Mouse (Mus musculus) neutrophil, adult 5-6 weeks (primary cell): ENCODE measurements around the gene Plekhg1. TPM values are rescaled to one million over a fixed set of nuclear protein-coding genes. Genes with fewer than 3 reads are reported as not detected.

Experiments used
- ATAC-seq: fragments of 151-379, 151-347 bp; 2 replicates; pipeline ENCODE4 v1.8.0; 2017; ENCODE audit warnings: mild to moderate bottlenecking, moderate TSS enrichment; ENCODE audit not compliant: insufficient number of reproducible peaks, poor library complexity, low FRiP score, severe bottlenecking; ENCODE audit errors: extremely low read depth
- total RNA-seq: library from RNA; stranded (forward); fragments of 200-1000 nt; gene quantifications from 2 replicates; pipeline ENCODE4 v1.2.3, GENCODE M21; 2017

Plekhg1 gene
- total RNA-seq, 1 experiment from 2014 or later: 1.0 TPM

GRCm38 (mm10) chr10:3858961-3859714, 119.0 kb downstream of the Plekhg1 start:
- ATAC-seq: no peak

DNA sequence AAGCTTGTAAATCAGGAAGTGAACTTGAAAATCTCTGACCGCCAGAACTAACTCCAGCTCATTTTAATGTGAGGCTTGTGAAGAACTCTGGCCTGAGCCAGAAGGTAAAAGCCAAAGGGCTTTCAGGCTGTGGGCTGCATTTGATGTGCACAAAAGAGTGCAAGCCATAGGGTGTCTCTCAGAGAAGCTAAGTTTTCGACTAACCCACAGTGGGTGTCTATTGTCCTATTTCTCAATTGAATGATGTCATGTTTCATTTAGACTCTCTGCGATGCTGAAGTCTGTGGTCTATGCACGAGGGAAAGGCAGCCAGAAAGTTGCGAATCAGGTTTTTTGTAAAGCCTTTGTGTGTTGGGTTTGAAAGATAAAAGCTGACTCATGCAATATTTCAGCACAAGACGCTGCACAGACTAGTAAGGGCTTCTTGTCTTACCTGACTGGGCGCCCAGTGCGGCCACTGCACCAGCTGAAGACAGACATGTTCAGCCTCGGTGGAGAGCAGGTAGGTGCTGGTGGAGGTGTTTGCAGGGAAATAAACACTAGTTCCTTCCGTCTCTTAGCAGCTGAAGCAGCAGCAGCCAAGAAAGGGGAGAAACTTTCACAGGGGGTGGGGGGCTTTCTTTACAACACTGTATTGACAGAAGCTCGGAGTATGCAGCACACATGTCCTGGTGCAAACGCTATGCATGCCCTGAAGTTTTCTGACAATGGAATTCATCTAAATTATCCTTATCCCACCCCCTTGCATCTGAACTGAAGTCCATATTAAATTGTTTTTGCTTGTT, 123.4 kb downstream of the Plekhg1 start:
- ATAC-seq: no peak

GRCm38 (mm10) chr10:3864196-3864540, 124.0 kb downstream of the Plekhg1 start:
- ATAC-seq: no peak

DNA sequence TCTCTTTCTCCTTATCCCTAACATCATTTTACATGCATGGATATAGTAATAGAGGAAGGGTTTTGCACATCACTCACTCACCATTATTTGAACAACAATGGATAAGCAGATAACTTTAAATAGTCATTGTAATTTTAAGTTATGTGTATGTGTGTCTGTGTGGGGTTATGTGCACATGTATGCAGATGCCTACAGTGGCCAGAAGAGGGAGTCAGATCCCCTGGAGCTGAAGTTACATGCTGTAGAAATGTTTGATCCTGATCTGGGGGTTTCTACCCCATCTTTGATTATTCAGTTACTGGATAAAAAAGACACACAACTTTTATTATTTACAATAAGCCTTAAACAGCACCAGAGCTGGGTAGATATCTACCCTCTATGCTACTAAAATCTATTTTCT, 127.1 kb downstream of the Plekhg1 start:
- no peak for ATAC-seq

GRCm38 (mm10) chr10:3870828-3871227, 130.7 kb downstream of the Plekhg1 start:
- no peak for ATAC-seq

GRCm38 (mm10) chr10:3873467-3873866, 133.3 kb downstream of the Plekhg1 start:
- no peak for ATAC-seq

- no peak for ATAC-seq
Observed at GRCm38 (mm10) chr10:3877852-3878535, 137.8 kb downstream of the Plekhg1 start.

GRCm38 (mm10) chr10:3881179-3881578, 141.0 kb downstream of the Plekhg1 start:
- ATAC-seq: no peak

GRCm38 (mm10) chr10:3888510-3888909, 148.3 kb downstream of the Plekhg1 start:
- no peak for ATAC-seq

GRCm38 (mm10) chr10:3891381-3892263, 151.5 kb downstream of the Plekhg1 start:
- no peak for ATAC-seq

DNA sequence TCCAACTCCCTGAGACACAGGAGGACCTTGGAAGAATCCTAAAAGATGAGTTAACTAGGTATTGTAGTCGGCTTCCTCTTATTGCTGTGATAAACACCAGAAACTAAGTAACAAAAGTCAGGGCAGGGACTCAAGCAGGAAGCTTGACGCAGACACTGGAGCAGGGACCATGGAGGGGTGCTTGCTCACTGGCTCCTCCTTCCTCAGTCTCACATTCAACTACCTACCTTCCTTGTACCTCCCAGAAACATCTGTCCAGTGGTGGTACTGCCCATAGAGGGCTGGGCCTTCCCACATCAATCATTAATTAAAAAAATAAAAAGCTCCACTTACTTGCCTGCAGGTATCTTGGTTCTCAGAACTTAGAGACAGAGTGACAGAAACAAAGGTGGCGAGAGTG, 152.2 kb downstream of the Plekhg1 start:
- no peak for ATAC-seq

DNA sequence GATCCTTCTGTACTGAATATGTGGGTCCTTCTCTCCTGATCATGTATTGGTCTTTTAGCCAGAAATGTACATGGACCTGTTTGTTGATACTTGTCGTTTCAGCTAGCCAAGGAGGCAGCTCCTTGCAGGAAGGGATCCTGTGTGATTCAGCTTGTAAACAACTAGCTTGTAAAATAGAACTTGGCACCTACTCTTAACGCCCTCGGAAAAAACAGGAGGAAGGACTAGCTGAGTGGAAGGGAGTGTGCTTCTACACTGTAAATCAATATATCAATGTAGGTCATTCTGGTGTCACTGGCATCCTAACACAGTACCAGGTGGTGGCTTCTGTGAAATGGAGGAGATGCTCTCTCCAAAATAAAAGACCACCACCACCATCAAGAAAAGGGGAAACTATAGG, 157.9 kb downstream of the Plekhg1 start:
- ATAC-seq: no peak

- ATAC-seq: no peak
Observed at GRCm38 (mm10) chr10:3900416-3900956, 160.3 kb downstream of the Plekhg1 start.

- no peak for ATAC-seq
Observed at GRCm38 (mm10) chr10:3905747-3906146, 165.6 kb downstream of the Plekhg1 start.

GRCm38 (mm10) chr10:3914104-3914503, 173.9 kb downstream of the Plekhg1 start:
- no peak for ATAC-seq

DNA sequence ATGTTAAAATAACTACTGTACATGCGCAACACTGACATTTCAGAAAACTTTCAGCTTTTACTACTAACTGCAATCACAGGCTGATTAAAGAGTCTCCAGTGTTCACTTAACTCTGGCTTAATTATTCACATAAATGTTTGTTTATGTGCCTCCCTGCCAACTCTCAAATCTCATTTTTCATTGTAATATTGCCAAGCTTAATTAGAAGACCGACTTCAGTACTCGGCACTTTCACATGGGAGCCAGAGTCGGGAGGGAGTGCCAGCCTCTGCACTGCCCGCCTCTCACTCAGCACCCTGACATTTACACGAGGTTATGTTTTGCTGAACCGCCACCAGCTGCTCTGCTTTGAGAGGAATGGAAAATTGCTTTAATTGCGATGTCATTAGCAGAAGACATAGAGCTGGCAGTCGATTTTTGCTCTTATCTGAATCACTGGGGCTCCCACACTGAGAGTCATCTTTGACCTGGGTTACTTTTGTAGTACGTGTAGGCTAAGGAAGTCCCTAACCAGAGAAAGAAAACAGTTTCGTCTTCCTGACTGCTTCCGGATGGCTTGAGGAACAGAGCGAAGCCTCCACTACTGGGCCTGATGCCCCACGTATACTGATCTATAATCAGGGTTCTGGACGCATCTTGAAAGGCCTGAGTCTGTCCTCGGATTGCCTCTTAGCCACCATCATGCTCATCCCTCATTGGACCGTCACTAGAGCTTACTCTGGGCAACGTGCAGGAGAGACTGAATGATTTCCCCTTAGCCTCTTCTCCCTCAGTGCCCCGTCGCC, 180.4 kb downstream of the Plekhg1 start:
- ATAC-seq: no peak

- ATAC-seq: no peak
Observed at GRCm38 (mm10) chr10:3928008-3928545, 187.9 kb downstream of the Plekhg1 start.

- ATAC-seq: no peak
Observed at GRCm38 (mm10) chr10:3931831-3932230, 191.7 kb downstream of the Plekhg1 start.
